Mouse (Mus musculus) T-helper 1 cell (primary cell): ENCODE data around the gene Crtac1.

Source experiments
- in situ Hi-C: fragments of 300-600 bp; cut with MboI, MseI; formaldehyde crosslinking; loops from one replicate; pipeline ENCODE4 v1.15.1; 2025; ENCODE audit warnings: high pct_unique_total_duplicates

The Crtac1 gene

GRCm38 (mm10) chr19:42431485-42432190 lies at the start of gene Crtac1:
Gene Crtac1 (minus strand): TSS chr19:42431783.
- in situ Hi-C loops: loop anchor here (5.0 kb wide), 1 partner anchor 114 kb away; no protein-coding TSS in a partner anchor

GRCm38 (mm10) chr19:42478303-42478702 lies 46.7 kb upstream of the Crtac1 start:
- in situ Hi-C loops: no loop called here

- in situ Hi-C loops: no loop called here
These were observed 46.2 kb upstream of the Crtac1 start for GRCm38 (mm10) chr19:42477769-42478168.

GRCm38 (mm10) chr19:42472831-42473230 lies 41.2 kb upstream of the Crtac1 start:
- in situ Hi-C loops: no loop called here

GRCm38 (mm10) chr19:42471571-42471970 lies 40.0 kb upstream of the Crtac1 start:
- in situ Hi-C loops: no loop called here

- in situ Hi-C loops: no loop called here
These were observed 30.3 kb upstream of the Crtac1 start for GRCm38 (mm10) chr19:42461851-42462250.

- in situ Hi-C loops: no loop called here
These were observed 29.8 kb upstream of the Crtac1 start for GRCm38 (mm10) chr19:42461353-42461752.

GRCm38 (mm10) chr19:42459512-42459911 lies 27.9 kb upstream of the Crtac1 start:
- in situ Hi-C loops: no loop called here

- in situ Hi-C loops: no loop called here
These were observed 23.1 kb upstream of the Crtac1 start for GRCm38 (mm10) chr19:42454481-42455236.

- in situ Hi-C loops: no loop called here
These were observed 22.4 kb upstream of the Crtac1 start for GRCm38 (mm10) chr19:42454006-42454405.

- in situ Hi-C loops: no loop called here
These were observed 21.0 kb upstream of the Crtac1 start for GRCm38 (mm10) chr19:42452539-42452938.

- in situ Hi-C loops: no loop called here
These were observed 17.0 kb upstream of the Crtac1 start for GRCm38 (mm10) chr19:42448539-42448938.

GRCm38 (mm10) chr19:42443887-42444409 lies 12.4 kb upstream of the Crtac1 start:
- in situ Hi-C loops: no loop called here

GRCm38 (mm10) chr19:42443266-42443665 lies 11.7 kb upstream of the Crtac1 start:
- in situ Hi-C loops: no loop called here

- in situ Hi-C loops: no loop called here
These were observed 10.9 kb upstream of the Crtac1 start for GRCm38 (mm10) chr19:42442246-42443197.

- in situ Hi-C loops: no loop called here
These were observed 8.5 kb upstream of the Crtac1 start for GRCm38 (mm10) chr19:42440089-42440488.

- in situ Hi-C loops: no loop called here
These were observed 7.8 kb upstream of the Crtac1 start for GRCm38 (mm10) chr19:42439353-42439752.

GRCm38 (mm10) chr19:42435621-42436020 lies 4.0 kb upstream of the Crtac1 start:
- in situ Hi-C loops: no loop called here

GRCm38 (mm10) chr19:42432761-42433160 lies 1.2 kb upstream of the Crtac1 start:
- in situ Hi-C loops: loop anchor here (5.0 kb wide), 1 partner anchor 115 kb away; no protein-coding TSS in a partner anchor

GRCm38 (mm10) chr19:42432191-42432590 lies 608 bp upstream of the Crtac1 start:
- in situ Hi-C loops: loop anchor here (5.0 kb wide), 1 partner anchor 115 kb away; no protein-coding TSS in a partner anchor

GRCm38 (mm10) chr19:42430981-42431380 lies 602 bp downstream of the Crtac1 start:
- in situ Hi-C loops: loop anchor here (5.0 kb wide), 1 partner anchor 114 kb away; no protein-coding TSS in a partner anchor
